Mouse (Mus musculus) embryonic facial prominence, embryonic 10.5 days (tissue): Measurements from ENCODE around the gene Fen1. TPM values are rescaled to one million over a fixed set of nuclear protein-coding genes. Genes with fewer than 3 reads are reported as not detected.
A peak's percentile ranks its signal among the peaks of the same experiment; 100 is the strongest.

ENCODE experiments used
- DNase-seq: peaks from one replicate; pipeline ENCODE4 v3.0.0-alpha.2; 2017; ENCODE audit warnings: low spot score
- H3K27ac ChIP-seq: fragments of 300-500 bp; sonication (generic); replicated peaks from 2 replicates; pipeline ENCODE4 v1.5.1; 2016; ENCODE audit warnings: mild to moderate bottlenecking
- H3K27me3 ChIP-seq: fragments of 300-500 bp; sonication (generic); replicated peaks from 2 replicates; pipeline ENCODE4 v1.6.1; 2016; ENCODE audit warnings: low read depth, mild to moderate bottlenecking; ENCODE audit not compliant: poor library complexity, severe bottlenecking
- H3K36me3 ChIP-seq: fragments of 300-500 bp; sonication (generic); replicated peaks from 2 replicates; pipeline ENCODE4 v1.6.1; 2016; ENCODE audit warnings: mild to moderate bottlenecking, moderate library complexity
- H3K4me1 ChIP-seq: fragments of 300-500 bp; sonication (generic); 2 replicates; pipeline ENCODE4 v1.6.1; 2016
- H3K4me3 ChIP-seq: fragments of 300-500 bp; sonication (generic); 2 replicates; pipeline ENCODE4 v1.5.1; 2016; ENCODE audit warnings: mild to moderate bottlenecking, moderate library complexity
- H3K9me3 ChIP-seq: fragments of 300-500 bp; sonication (generic); 2 replicates; pipeline ENCODE4 v1.6.1; 2016; ENCODE audit warnings: mild to moderate bottlenecking
- WGBS: fragments of 180-500 bp; shearing (Covaris S2); methylation state at CpG from one replicate; pipeline ENCODE4 v1.1.7; 2016; 5-methylcytosine and 5-hydroxymethylcytosine counted together
- polyA plus RNA-seq: library from polyadenylated mRNA; unstranded; fragments of >200 nt; fragmentation: Nextera tagmentation; extraction: Ambion mirVana; gene quantifications from 2 replicates; pipeline ENCODE4 v1.2.1, GENCODE M21; 2016

The Fen1 gene
- polyA plus RNA-seq, 1 experiment from 2014 or later = 183 TPM

GRCm38 (mm10) chr19:10188281-10188811, 15.6 kb downstream of the Fen1 start:
- H3K9me3 ChIP-seq = no peaks in the 10 kb centered on the region
- DNase-seq = peak; percentile 37
- peaks cover 91% of the 10 kb centered on the region for H3K36me3 ChIP-seq
- 0 out of 2 replicates have a peak overlapping the region, but pooled peaks have one; percentile 18 for H3K4me3 ChIP-seq
- 0 out of 2 replicates have a peak overlapping the region, but pooled peaks have one; percentile 45 for H3K27ac ChIP-seq
- H3K27me3 ChIP-seq = no peaks in the 10 kb centered on the region
- 69% methylated on average over 10 of the region's 10 CpGs for WGBS
- peaks cover 42% of the 10 kb centered on the region for H3K4me1 ChIP-seq

- Histone ChIP-seq H3K36me3 (peaks cover 73% of the 10 kb centered on the region), H3K9me3 (no peaks in the 10 kb centered on the region), H3K4me3 (no peak overlapping the region), H3K27me3 (no peaks in the 10 kb centered on the region), H3K27ac (no peak overlapping the region), H3K4me1 (peaks cover 48% of the 10 kb centered on the region)
- DNase-seq = no peak
- WGBS = 94% methylated on average over 8 of the region's 8 CpGs
Measured at GRCm38 (mm10) chr19:10186569-10186968, 17.4 kb downstream of the Fen1 start.

- Histone ChIP-seq H3K36me3 (peaks cover 66% of the 10 kb centered on the region), H3K4me3 (0 out of 2 replicates have a peak overlapping the region, but pooled peaks have one; percentile 6)
- 98% methylated on average over 3 of the region's 3 CpGs for WGBS
Measured at GRCm38 (mm10) chr19:10185876-10186275, 18.1 kb downstream of the Fen1 start.

GRCm38 (mm10) chr19:10184096-10184495, 19.9 kb downstream of the Fen1 start:
- peak overlapping the region; percentile 94 for H3K4me3 ChIP-seq
- no peaks in the 10 kb centered on the region for H3K9me3 ChIP-seq
- DNase-seq = peak; percentile 58
- peaks cover 40% of the 10 kb centered on the region for H3K4me1 ChIP-seq
- H3K36me3 ChIP-seq = peaks cover 48% of the 10 kb centered on the region
- WGBS = 18% methylated on average over 12 of the region's 12 CpGs
- no peaks in the 10 kb centered on the region for H3K27me3 ChIP-seq
- H3K27ac ChIP-seq = peak overlapping the region; percentile 98

More at GRCm38 (mm10) chr19:10185876-10186275, 18.1 kb downstream of the Fen1 start:
- Histone ChIP-seq H3K4me1 (peaks cover 41% of the 10 kb centered on the region), H3K9me3 (no peaks in the 10 kb centered on the region), H3K27me3 (no peaks in the 10 kb centered on the region), H3K27ac (no peak overlapping the region)
- no peak for DNase-seq

DNA sequence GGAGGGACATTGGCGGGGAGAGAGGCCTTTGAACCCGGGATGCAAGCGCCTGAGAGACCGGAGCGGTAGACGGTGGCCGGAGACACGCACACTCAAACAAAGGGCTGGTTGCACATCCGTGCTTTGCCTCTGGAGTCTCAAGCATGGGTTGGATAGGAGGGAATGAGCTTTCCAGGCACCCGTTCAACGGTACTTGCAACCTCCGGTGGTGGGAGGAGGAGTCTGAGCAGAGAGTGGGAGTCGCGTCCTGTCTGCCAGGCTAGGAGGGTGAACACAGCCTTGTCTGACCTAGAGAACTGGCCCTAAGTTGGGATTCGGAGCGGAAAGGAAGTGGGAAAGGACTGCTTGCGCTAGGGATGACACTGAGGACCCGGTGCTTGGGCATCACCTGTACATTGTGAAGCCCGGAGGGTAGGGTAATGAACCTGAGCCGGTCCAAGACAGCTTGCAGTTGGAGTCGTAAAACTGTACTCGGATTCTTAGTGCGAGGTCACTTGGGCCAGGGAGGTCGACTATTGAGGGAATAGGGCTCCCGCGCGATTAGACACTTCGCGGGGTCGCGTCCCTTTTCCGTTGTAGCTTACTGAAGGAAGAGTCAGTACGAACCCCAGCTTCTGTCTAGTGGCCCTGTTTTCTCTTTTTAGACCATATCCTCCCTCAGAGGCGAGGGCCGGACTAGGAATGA, 20.5 kb downstream of the Fen1 start:
- no peaks in the 10 kb centered on the region for H3K9me3 ChIP-seq
- H3K4me1 ChIP-seq = peaks cover 38% of the 10 kb centered on the region
- peak overlapping the region; percentile 98 for H3K27ac ChIP-seq
- peak overlapping the region; percentile 94 for H3K4me3 ChIP-seq
- under 1% methylated on average over 35 of the region's 35 CpGs for WGBS
- peak; percentile 77 for DNase-seq
- H3K27me3 ChIP-seq = no peaks in the 10 kb centered on the region
- peaks cover 42% of the 10 kb centered on the region for H3K36me3 ChIP-seq

GRCm38 (mm10) chr19:10182670-10183298, 21.2 kb downstream of the Fen1 start, which contains the start of gene Fads1:
TSS of gene Fads1 (plus strand) at chr19:10182888.
- H3K27me3 ChIP-seq = no peaks in the 10 kb centered on the region
- peaks cover 32% of the 10 kb centered on the region for H3K4me1 ChIP-seq
- H3K27ac ChIP-seq = peak within 1 kb of the TSS; percentile 98
- peaks cover 35% of the 10 kb centered on the region for H3K36me3 ChIP-seq
- DNase-seq = peak; percentile 97
- no peaks in the 10 kb centered on the region for H3K9me3 ChIP-seq
- H3K4me3 ChIP-seq = peak within 1 kb of the TSS; percentile 94
- under 1% methylated on average over 70 of the region's 70 CpGs for WGBS

DNA sequence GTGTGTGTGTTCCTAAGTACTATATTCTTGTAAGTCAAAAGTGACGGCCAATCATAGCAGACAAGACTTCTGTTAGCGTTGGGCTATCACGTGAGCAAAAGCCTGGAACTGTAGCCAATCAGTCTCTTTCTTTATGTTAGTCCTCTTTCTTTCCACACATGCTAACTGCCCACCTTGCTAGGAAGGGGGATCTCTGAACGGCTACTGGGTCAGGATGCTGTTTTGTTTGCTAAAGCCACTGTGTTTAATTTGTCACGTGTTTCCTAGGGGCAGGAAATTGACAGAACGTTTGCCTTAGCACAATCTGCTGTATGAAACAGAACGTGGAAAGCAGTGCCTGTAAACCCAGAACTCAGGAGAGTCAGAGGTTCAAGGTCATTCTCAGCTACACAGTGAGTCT, 21.8 kb downstream of the Fen1 start:
- H3K4me3 ChIP-seq = peak overlapping the region; percentile 94
- no peaks in the 10 kb centered on the region for H3K27me3 ChIP-seq
- H3K36me3 ChIP-seq = peaks cover 29% of the 10 kb centered on the region
- peak overlapping the region; percentile 98 for H3K27ac ChIP-seq
- WGBS = 35% methylated on average over 7 of the region's 7 CpGs
- DNase-seq = no peak
- H3K9me3 ChIP-seq = no peaks in the 10 kb centered on the region
- H3K4me1 ChIP-seq = peaks cover 32% of the 10 kb centered on the region

DNA sequence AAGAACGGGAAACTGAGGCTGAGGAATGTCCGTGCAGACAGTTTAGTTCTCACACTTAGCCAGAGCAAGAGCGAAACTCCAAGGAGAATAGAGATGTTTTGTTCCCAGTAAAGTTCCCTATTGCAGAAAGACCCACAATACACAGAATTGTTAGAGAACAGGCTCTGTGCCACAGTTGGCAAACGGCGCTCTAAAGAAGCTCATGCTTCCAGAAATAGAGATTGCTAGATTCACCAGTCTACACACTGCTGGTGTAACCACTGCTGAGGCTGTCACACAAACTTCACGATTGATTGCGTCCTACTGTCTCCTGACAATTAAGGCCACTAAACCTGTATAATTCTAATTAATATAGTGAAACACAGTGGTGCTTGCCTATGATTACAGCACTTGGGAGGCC, 22.7 kb downstream of the Fen1 start:
- Histone ChIP-seq H3K4me3 (no peak overlapping the region), H3K4me1 (peaks cover 35% of the 10 kb centered on the region), H3K27ac (no peak overlapping the region), H3K9me3 (no peaks in the 10 kb centered on the region), H3K36me3 (peaks cover 19% of the 10 kb centered on the region), H3K27me3 (no peaks in the 10 kb centered on the region)
- 94% methylated on average over 7 of the region's 7 CpGs for WGBS
- DNase-seq = no peak

DNA sequence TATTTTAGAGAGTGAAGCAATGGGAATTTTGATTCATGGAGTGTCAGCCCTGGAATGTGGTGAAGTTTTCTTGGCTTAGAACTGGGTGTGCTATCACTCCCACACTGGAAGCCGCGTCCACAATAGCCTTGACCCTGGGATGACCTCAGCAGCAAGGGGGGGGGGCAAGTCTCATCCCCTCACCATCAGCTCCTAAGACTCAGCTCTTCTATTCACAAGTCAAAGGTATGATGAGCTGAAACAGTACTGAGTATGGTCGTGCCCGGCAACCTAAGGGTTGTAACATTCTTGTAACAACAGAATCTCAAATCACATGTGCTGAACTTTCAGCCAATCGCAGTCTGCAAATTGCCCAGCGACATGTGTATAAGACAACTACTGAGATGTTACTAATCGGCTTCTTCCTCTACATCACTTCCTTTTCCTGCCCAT, 27.0 kb downstream of the Fen1 start:
- Histone ChIP-seq H3K36me3 (no peaks in the 10 kb centered on the region), H3K27me3 (no peaks in the 10 kb centered on the region), H3K27ac (no peak overlapping the region), H3K4me3 (no peak overlapping the region), H3K4me1 (peaks cover 6% of the 10 kb centered on the region), H3K9me3 (no peaks in the 10 kb centered on the region)
- WGBS = 73% methylated on average over 7 of the region's 7 CpGs
- DNase-seq = no peak

DNA sequence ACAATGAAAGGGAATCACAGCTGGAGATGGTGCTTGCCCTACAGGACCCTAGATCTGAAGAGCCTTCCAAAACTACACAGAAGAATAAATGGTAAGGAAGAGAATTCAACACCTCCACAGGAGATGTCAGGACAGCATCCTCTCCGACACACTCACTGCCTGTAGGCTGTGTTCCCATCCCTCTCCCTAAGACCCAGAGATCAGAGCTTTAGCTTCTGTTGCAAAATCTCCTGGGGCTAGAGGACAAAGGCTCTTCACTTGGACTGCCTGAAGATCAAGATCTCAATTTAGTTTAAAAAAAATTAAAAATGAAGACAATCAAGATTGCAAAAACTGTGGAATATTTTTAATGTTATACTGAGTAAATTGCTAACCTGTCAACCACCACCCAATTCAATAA, 27.5 kb downstream of the Fen1 start:
- Histone ChIP-seq H3K4me1 (peaks cover 6% of the 10 kb centered on the region), H3K27me3 (no peaks in the 10 kb centered on the region), H3K9me3 (no peaks in the 10 kb centered on the region), H3K36me3 (no peaks in the 10 kb centered on the region), H3K27ac (no peak overlapping the region), H3K4me3 (no peak overlapping the region)
- DNase-seq = no peak
- WGBS = 66% methylated on average over 1 of the region's 1 CpGs

- no peak overlapping the region for H3K4me3 ChIP-seq
- no peak overlapping the region for H3K27ac ChIP-seq
- no peaks in the 10 kb centered on the region for H3K27me3 ChIP-seq
- no peaks in the 10 kb centered on the region for H3K9me3 ChIP-seq
- WGBS = 84% methylated on average over 4 of the region's 4 CpGs
- DNase-seq = no peak
- peaks cover 6% of the 10 kb centered on the region for H3K4me1 ChIP-seq
- H3K36me3 ChIP-seq = no peaks in the 10 kb centered on the region
Measured at GRCm38 (mm10) chr19:10174956-10175355, 29.0 kb downstream of the Fen1 start.

DNA sequence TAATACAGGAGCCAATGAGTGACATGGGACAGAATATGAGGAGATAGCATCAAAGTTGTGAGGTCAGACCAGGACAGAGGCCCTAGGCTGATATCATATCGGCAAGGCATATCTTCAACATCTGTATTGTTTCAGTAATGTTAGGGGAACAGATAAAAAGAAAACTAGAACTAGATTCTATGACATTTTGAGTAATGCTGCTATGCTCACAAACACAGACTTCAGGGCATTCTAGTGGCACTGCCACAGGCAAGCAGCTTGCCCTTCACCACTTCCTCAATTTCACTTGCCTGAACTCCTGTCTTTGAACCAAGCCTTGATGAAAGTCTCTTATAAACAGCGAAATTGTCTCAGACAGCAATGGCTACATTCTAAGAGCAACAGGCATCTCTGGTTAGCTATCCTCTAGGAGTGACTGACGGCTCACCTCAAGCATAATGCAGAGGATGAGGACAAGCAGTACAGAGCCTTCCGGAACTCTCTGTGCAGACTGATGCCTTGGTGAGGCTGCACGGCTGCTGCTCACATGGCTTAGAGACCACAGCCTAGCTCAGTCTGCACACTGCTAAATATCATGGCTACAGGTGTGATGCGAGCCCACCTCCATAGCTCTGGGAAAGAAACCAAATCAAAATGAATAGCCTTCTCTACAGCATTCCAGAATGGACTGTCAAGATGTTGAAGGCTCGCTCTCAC, 30.0 kb downstream of the Fen1 start:
- Histone ChIP-seq H3K4me3 (no peak overlapping the region), H3K27me3 (no peaks in the 10 kb centered on the region), H3K36me3 (no peaks in the 10 kb centered on the region), H3K9me3 (no peaks in the 10 kb centered on the region), H3K4me1 (peaks cover 6% of the 10 kb centered on the region), H3K27ac (no peak overlapping the region)
- no peak for DNase-seq
- WGBS = 87% methylated on average over 7 of the region's 7 CpGs
